Mouse (Mus musculus) liver, adult 2 months (tissue): ENCODE results near the gene Nt5c2.

Experiments
- CTCF ChIP-seq: fragments of 200-500 bp; IDR thresholded peaks from 2 replicates; pipeline ENCODE4 v1.5.1; 2011; ENCODE audit warnings: low read depth, low read length, control low read depth
- POLR2A ChIP-seq: fragments of 200-500 bp; IDR thresholded peaks from 2 replicates; pipeline ENCODE4 v1.6.1; 2011; ENCODE audit warnings: low read length, control low read depth; ENCODE audit not compliant: insufficient read depth; ENCODE audit errors: extremely low read depth

- TF ChIP-seq CTCF = no peak
- no peak for TF ChIP-seq POLR2A
These were observed 85.8 kb downstream of the Nt5c2 start for GRCm38 (mm10) chr19:46929044-46929587.
